Mouse (Mus musculus): ENCODE measurements at regions not wholly inside any gene's neighbourhood (a gene's known extent, or its start where the extent isn't known, plus 50 kb on each side); places are given as distances from the start of the nearest gene placed in this dataset.
A peak's percentile ranks its signal among the peaks of the same experiment; 100 is the strongest.

GRCm38 (mm10) chr8:90762390-90762789, 54.8 kb downstream of the Gm19935 start:
- intact Hi-C loops (cut with DNase I) = no loop called here
- no peak for DNase-seq

GRCm38 (mm10) chr8:90761947-90762346, 55.2 kb downstream of the Gm19935 start:
- DNase-seq = no peak
- intact Hi-C loops (cut with DNase I) = no loop called here

- intact Hi-C loops (cut with DNase I) = no loop called here
- DNase-seq = no peak
These were observed 55.7 kb downstream of the Gm19935 start for GRCm38 (mm10) chr8:90761446-90761845.

GRCm38 (mm10) chr8:90759531-90759930, 57.7 kb downstream of the Gm19935 start:
- intact Hi-C loops (cut with DNase I) = no loop called here
- DNase-seq = no peak

- intact Hi-C loops (cut with DNase I) = no loop called here
- DNase-seq = no peak
These were observed 62.2 kb downstream of the Gm19935 start for GRCm38 (mm10) chr8:90755020-90755419.

- DNase-seq = no peak
- intact Hi-C loops (cut with DNase I) = no loop called here
These were observed 73.6 kb downstream of the Gm19935 start for GRCm38 (mm10) chr8:90743546-90743945.

- DNase-seq = no peak
- intact Hi-C loops (cut with DNase I) = no loop called here
These were observed 76.0 kb downstream of the Gm19935 start for GRCm38 (mm10) chr8:90740963-90741733.

GRCm38 (mm10) chr8:90740302-90740962, 76.8 kb downstream of the Gm19935 start:
- no peak for DNase-seq
- intact Hi-C loops (cut with DNase I) = no loop called here

GRCm38 (mm10) chr8:90728011-90728410, 89.2 kb downstream of the Gm19935 start:
- DNase-seq = no peak
- intact Hi-C loops (cut with DNase I) = no loop called here

GRCm38 (mm10) chr8:90725188-90725587, 92.0 kb downstream of the Gm19935 start:
- intact Hi-C loops (cut with DNase I) = no loop called here

GRCm38 (mm10) chr8:90716436-90716835, 100.8 kb downstream of the Gm19935 start:
- no peak for DNase-seq
- intact Hi-C loops (cut with DNase I) = no loop called here

More at GRCm38 (mm10) chr8:90725188-90725587, 92.0 kb downstream of the Gm19935 start:
- DNase-seq = no peak

- DNase-seq = peak in 1 of 2 experiments; percentile 8
- intact Hi-C loops (cut with DNase I) = loop anchor here (10.0 kb wide), 1 partner anchor 854 kb away; no protein-coding TSS in a partner anchor
These were observed 108.7 kb downstream of the Gm19935 start for GRCm38 (mm10) chr8:90708524-90708923.

GRCm38 (mm10) chr8:90692516-90692915, 124.7 kb downstream of the Gm19935 start:
- DNase-seq = no peak
- intact Hi-C loops (cut with DNase I) = no loop called here

GRCm38 (mm10) chr8:90685076-90685475, 132.1 kb downstream of the Gm19935 start:
- no peak for DNase-seq
- intact Hi-C loops (cut with DNase I) = no loop called here

- DNase-seq = no peak
- intact Hi-C loops (cut with DNase I) = no loop called here
These were observed 146.6 kb downstream of the Gm19935 start for GRCm38 (mm10) chr8:90670471-90671057.

GRCm38 (mm10) chr8:90669396-90669795, 147.8 kb downstream of the Gm19935 start:
- intact Hi-C loops (cut with DNase I) = no loop called here

GRCm38 (mm10) chr8:90659066-90659465, 158.1 kb downstream of the Gm19935 start:
- no peak for DNase-seq
- intact Hi-C loops (cut with DNase I) = no loop called here

More at GRCm38 (mm10) chr8:90669396-90669795, 147.8 kb downstream of the Gm19935 start:
- DNase-seq = no peak

GRCm38 (mm10) chr8:90657641-90658051, 159.5 kb downstream of the Gm19935 start:
- intact Hi-C loops (cut with DNase I) = no loop called here
- DNase-seq = no peak

GRCm38 (mm10) chr8:90657116-90657515, 160.1 kb downstream of the Gm19935 start:
- no peak for DNase-seq
- intact Hi-C loops (cut with DNase I) = no loop called here

- intact Hi-C loops (cut with DNase I) = no loop called here
- DNase-seq = no peak
These were observed 160.6 kb downstream of the Gm19935 start for GRCm38 (mm10) chr8:90656436-90657090.

- intact Hi-C loops (cut with DNase I) = no loop called here
- DNase-seq = no peak
These were observed 162.4 kb downstream of the Gm19935 start for GRCm38 (mm10) chr8:90654786-90655185.
